Mouse (Mus musculus): Measurements from ENCODE around the gene Kncn. TPM values are rescaled to one million over a fixed set of nuclear protein-coding genes. Genes with fewer than 3 reads are reported as not detected.

Kncn gene
- polyA plus RNA-seq, 1 experiment from 2014 or later = not detected

DNA sequence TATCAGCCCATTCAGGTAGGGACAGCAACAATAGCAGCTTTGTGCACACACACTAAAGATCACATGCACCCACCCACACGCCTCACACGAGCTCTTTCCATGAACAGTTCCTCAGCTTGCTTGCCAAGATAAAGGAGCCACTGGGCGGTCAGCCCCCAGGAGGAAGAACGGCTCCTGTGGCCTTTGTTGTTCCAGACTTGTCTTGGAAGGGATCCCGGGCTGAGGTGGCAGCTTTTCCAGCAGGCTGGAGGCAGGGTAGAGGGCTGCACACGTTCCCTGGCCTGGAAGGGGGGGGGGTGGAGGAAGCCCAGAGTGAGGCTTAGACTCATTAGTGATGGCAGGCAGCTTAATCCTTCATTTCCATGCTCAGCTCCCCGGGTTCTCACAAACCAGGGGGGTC, 24.4 kb downstream of the Kncn start:
- Histone ChIP-seq H3K4me3 (ENCODE audit: low read depth, low read length) (no peak overlapping the region), H3K27ac (ENCODE audit: low read depth) (no peak overlapping the region), H3K4me1 (ENCODE audit: insufficient read depth) (no peaks in the 10 kb centered on the region), H3K9me3 (ENCODE audit: low read length) (no peaks in the 10 kb centered on the region), H3K36me3 (replicated peaks; ENCODE audit: insufficient read depth, low read length) (no peaks in the 10 kb centered on the region), H3K9ac (replicated peaks) (no peak overlapping the region), H3K27me3 (ENCODE audit: insufficient read depth, low read length) (peaks cover 18% of the 10 kb centered on the region), H3K4me2 (ENCODE audit: low read depth, low read length) (no peak overlapping the region)
- 24% methylated on average over 7 of the region's 7 CpGs for WGBS (ENCODE audit: insufficient replicate concordance)
- TF ChIP-seq EP300 (IDR thresholded peaks at IDR 0.05; ENCODE audit: low read depth) (no peak), CTCF (IDR thresholded peaks at IDR 0.05; ENCODE audit: low read depth) (no peak)
- DNase-seq = no peak
- no peak for ATAC-seq

- 30% methylated on average over 4 of the region's 4 CpGs for WGBS (ENCODE audit: insufficient replicate concordance)
- peaks cover 6% of the 10 kb centered on the region; the same call in 1 of the 2 replicates for H3K27me3 ChIP-seq (ENCODE audit: insufficient read depth, low read length)
Observed at GRCm38 (mm10) chr4:115911586-115911985, 27.4 kb downstream of the Kncn start.

GRCm38 (mm10) chr4:115919911-115920310, 35.7 kb downstream of the Kncn start:
- H3K27me3 ChIP-seq (ENCODE audit: insufficient read depth, low read length) = peaks cover 11% of the 10 kb centered on the region; the same call in 1 of the 2 replicates
- 79% methylated on average over 16 of the region's 16 CpGs for WGBS (ENCODE audit: insufficient replicate concordance)
- no peak for ATAC-seq

More at GRCm38 (mm10) chr4:115911586-115911985, 27.4 kb downstream of the Kncn start:
- TF ChIP-seq CTCF (IDR thresholded peaks at IDR 0.05; ENCODE audit: low read depth) = no peak
- TF ChIP-seq EP300 (IDR thresholded peaks at IDR 0.05; ENCODE audit: low read depth) = no peak
- Histone ChIP-seq H3K4me3 (ENCODE audit: low read depth, low read length) (no peak overlapping the region), H3K4me1 (ENCODE audit: insufficient read depth) (no peaks in the 10 kb centered on the region), H3K4me2 (ENCODE audit: low read depth, low read length) (no peak overlapping the region), H3K9ac (replicated peaks) (no peak overlapping the region), H3K9me3 (ENCODE audit: low read length) (no peaks in the 10 kb centered on the region), H3K27ac (ENCODE audit: low read depth) (no peak overlapping the region), H3K36me3 (replicated peaks; ENCODE audit: insufficient read depth, low read length) (no peaks in the 10 kb centered on the region)
- DNase-seq = no peak
- ATAC-seq = no peak

GRCm38 (mm10) chr4:115922688-115923087, 38.5 kb downstream of the Kncn start:
- 73% methylated on average over 5 of the region's 5 CpGs for WGBS (ENCODE audit: insufficient replicate concordance)
- TF ChIP-seq CTCF (IDR thresholded peaks at IDR 0.05; ENCODE audit: low read depth) = no peak
- no peak for TF ChIP-seq EP300 (IDR thresholded peaks at IDR 0.05; ENCODE audit: low read depth)

More at GRCm38 (mm10) chr4:115919911-115920310, 35.7 kb downstream of the Kncn start:
- Histone ChIP-seq H3K9ac (replicated peaks) (no peak overlapping the region), H3K4me2 (ENCODE audit: low read depth, low read length) (no peak overlapping the region), H3K36me3 (replicated peaks; ENCODE audit: insufficient read depth, low read length) (no peaks in the 10 kb centered on the region), H3K4me3 (ENCODE audit: low read depth, low read length) (no peak overlapping the region), H3K27ac (ENCODE audit: low read depth) (no peak overlapping the region), H3K9me3 (ENCODE audit: low read length) (no peaks in the 10 kb centered on the region), H3K4me1 (ENCODE audit: insufficient read depth) (no peaks in the 10 kb centered on the region)
- DNase-seq = no peak
- no peak for TF ChIP-seq EP300 (IDR thresholded peaks at IDR 0.05; ENCODE audit: low read depth)
- TF ChIP-seq CTCF (IDR thresholded peaks at IDR 0.05; ENCODE audit: low read depth) = no peak

DNA sequence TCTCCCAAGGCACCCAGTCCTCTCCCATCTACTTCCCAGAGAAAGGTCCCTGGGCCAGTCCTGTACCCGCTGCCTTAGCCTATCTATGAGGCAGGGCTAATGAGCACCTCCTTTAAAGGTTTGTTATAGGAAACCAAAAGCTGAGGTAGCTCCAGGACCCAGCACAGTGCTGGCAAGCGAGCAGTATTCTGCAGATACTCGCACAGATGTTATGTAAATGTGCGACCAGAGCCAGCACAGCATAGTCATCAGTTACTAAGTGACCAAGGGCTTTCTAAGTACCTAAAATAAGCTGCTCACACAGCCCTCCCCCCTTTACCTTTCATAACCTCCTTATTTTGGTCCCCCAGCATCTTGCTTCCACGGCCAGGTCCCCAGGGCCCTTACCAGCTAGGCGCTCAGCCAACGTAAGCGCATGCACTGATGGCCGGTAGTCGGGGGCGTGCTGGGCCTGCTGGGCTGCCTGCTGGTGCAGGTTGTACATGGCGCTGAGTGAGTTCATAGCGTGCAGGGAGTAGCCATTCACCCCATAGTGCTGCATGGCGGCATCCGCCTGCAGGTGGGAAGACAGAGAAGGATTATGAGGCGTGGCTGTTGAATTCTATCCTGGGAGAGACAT, 39.2 kb downstream of the Kncn start:
- 75% methylated on average over 16 of the region's 16 CpGs for WGBS (ENCODE audit: insufficient replicate concordance)
- no peak overlapping the region for H3K27ac ChIP-seq (ENCODE audit: low read depth)
- H3K4me3 ChIP-seq (ENCODE audit: low read depth, low read length) = no peak overlapping the region
- H3K9me3 ChIP-seq (ENCODE audit: low read length) = no peaks in the 10 kb centered on the region
- H3K27me3 ChIP-seq (ENCODE audit: insufficient read depth, low read length) = peaks cover 12% of the 10 kb centered on the region; the same call in 1 of the 2 replicates
- no peaks in the 10 kb centered on the region for H3K36me3 ChIP-seq (replicated peaks; ENCODE audit: insufficient read depth, low read length)
- ATAC-seq (no peak), DNase-seq (no peak)
- no peak overlapping the region for H3K9ac ChIP-seq (replicated peaks)
- no peak for TF ChIP-seq EP300 (IDR thresholded peaks at IDR 0.05; ENCODE audit: low read depth)
- TF ChIP-seq CTCF (IDR thresholded peaks at IDR 0.05; ENCODE audit: low read depth) = no peak
- H3K4me2 ChIP-seq (ENCODE audit: low read depth, low read length) = no peak overlapping the region
- H3K4me1 ChIP-seq (ENCODE audit: insufficient read depth) = no peaks in the 10 kb centered on the region

More at GRCm38 (mm10) chr4:115922688-115923087, 38.5 kb downstream of the Kncn start:
- Histone ChIP-seq H3K36me3 (replicated peaks; ENCODE audit: insufficient read depth, low read length) (no peaks in the 10 kb centered on the region), H3K4me2 (ENCODE audit: low read depth, low read length) (no peak overlapping the region), H3K9me3 (ENCODE audit: low read length) (no peaks in the 10 kb centered on the region), H3K4me3 (ENCODE audit: low read depth, low read length) (no peak overlapping the region), H3K27me3 (ENCODE audit: insufficient read depth, low read length) (peaks cover 15% of the 10 kb centered on the region; the same call in 1 of the 2 replicates), H3K9ac (replicated peaks) (no peak overlapping the region), H3K27ac (ENCODE audit: low read depth) (no peak overlapping the region), H3K4me1 (ENCODE audit: insufficient read depth) (no peaks in the 10 kb centered on the region)
- DNase-seq (no peak), ATAC-seq (no peak)

- Histone ChIP-seq H3K9ac (replicated peaks) (no peak overlapping the region), H3K4me2 (ENCODE audit: low read depth, low read length) (no peak overlapping the region), H3K4me1 (ENCODE audit: insufficient read depth) (no peaks in the 10 kb centered on the region), H3K4me3 (ENCODE audit: low read depth, low read length) (no peak overlapping the region), H3K27me3 (ENCODE audit: insufficient read depth, low read length) (peaks cover 36% of the 10 kb centered on the region), H3K9me3 (ENCODE audit: low read length) (no peaks in the 10 kb centered on the region), H3K36me3 (replicated peaks; ENCODE audit: insufficient read depth, low read length) (no peaks in the 10 kb centered on the region), H3K27ac (ENCODE audit: low read depth) (no peak overlapping the region)
- no peak for TF ChIP-seq CTCF (IDR thresholded peaks at IDR 0.05; ENCODE audit: low read depth)
- no peak for TF ChIP-seq EP300 (IDR thresholded peaks at IDR 0.05; ENCODE audit: low read depth)
- 53% methylated on average over 7 of the region's 7 CpGs for WGBS (ENCODE audit: insufficient replicate concordance)
- ATAC-seq = no peak
- DNase-seq = no peak
Observed at GRCm38 (mm10) chr4:115927637-115928036, 43.4 kb downstream of the Kncn start.

All from liver, postnatal 0 days (tissue).